Mouse (Mus musculus) myocyte (in vitro differentiated cells): ENCODE results near the gene Ptprr.

Experiments used
- MYOD1 ChIP-seq, 3 experiments: IDR thresholded peaks; one replicate each; pipeline ENCODE4 v1.6.1; 2011; ENCODE audit warnings: control low read depth in 2 of 3, low read depth in 2 of 3, mild to moderate bottlenecking in 2 of 3, moderate library complexity in 1 of 3; ENCODE audit not compliant: insufficient read length in 2 of 3, control insufficient read depth in 1 of 3
- REST ChIP-seq: IDR thresholded peaks from one replicate; pipeline ENCODE4 v1.6.1; 2011; ENCODE audit warnings: mild to moderate bottlenecking, control low read depth, moderate library complexity; ENCODE audit not compliant: insufficient read depth, insufficient read length
- USF1 ChIP-seq: IDR thresholded peaks from one replicate; pipeline ENCODE4 v1.6.1; 2011; ENCODE audit warnings: low read depth, mild to moderate bottlenecking, control low read depth, moderate library complexity

DNA sequence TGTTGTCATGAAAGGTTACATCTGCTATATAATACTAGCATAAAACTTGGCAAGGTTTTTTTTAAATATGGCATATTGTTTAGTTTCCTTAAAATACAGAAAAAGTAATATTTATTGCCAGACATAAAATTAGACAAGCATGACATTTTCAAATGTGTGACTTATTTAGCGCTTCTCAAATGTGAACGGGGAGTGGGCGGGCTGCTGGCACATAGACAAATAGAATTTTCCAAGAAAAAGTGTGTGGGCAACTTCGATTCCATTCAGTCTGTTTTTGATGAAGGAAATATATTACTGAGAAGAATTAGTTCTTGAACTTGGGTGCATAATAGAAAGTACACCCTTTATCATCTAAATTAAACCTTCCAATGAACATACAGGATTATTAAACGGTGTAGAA lies 164.2 kb downstream of the Ptprr start:
- TF ChIP-seq USF1: no peak
- no peak for TF ChIP-seq MYOD1 (IDR thresholded peaks at IDR 0.05; ENCODE audit: control insufficient read depth in 1 of 3, insufficient read length in 2 of 3, low read depth in 2 of 3)
- no peak for TF ChIP-seq REST
